Mouse (Mus musculus) heart, embryonic 14.5 days (tissue): ENCODE measurements around the gene Bhlhe23. TPM values are rescaled to one million over a fixed set of nuclear protein-coding genes. Genes with fewer than 3 reads are reported as not detected.

Source experiments
- ATAC-seq: fragments of 200-750 bp; cut with Nextera tagmentation; 2 replicates; pipeline ENCODE4 v1.8.0; 2017; ENCODE audit warnings: low read depth, moderate TSS enrichment; ENCODE audit not compliant: insufficient number of reproducible peaks, insufficient read depth, low FRiP score
- H3K27ac ChIP-seq, 2 experiments: fragments of 200-500 bp in 1 of 2; fragments of 300-500 bp in 1 of 2; sonication (generic) in 1 of 2; replicated peaks in 1 of 2; 2 replicates each; pipeline ENCODE4 v1.5.1; 2012 to 2014; ENCODE audit warnings: low read depth in 2 of 2, low read length in 2 of 2, control low read depth in 1 of 2, mild to moderate bottlenecking in 1 of 2, mixed read lengths in 1 of 2; ENCODE audit not compliant: control insufficient read depth in 1 of 2, insufficient read depth in 1 of 2
- H3K27me3 ChIP-seq: fragments of 300-500 bp; sonication (generic); 2 replicates; pipeline ENCODE4 v1.6.1; 2014; ENCODE audit warnings: mild to moderate bottlenecking, low read length, control low read depth; ENCODE audit not compliant: control insufficient read depth, insufficient read depth
- H3K36me3 ChIP-seq: fragments of 300-500 bp; sonication (generic); 2 replicates; pipeline ENCODE4 v1.6.1; 2014; ENCODE audit warnings: mild to moderate bottlenecking, control low read depth, low read length, mixed read lengths; ENCODE audit not compliant: control insufficient read depth, insufficient read depth
- H3K4me1 ChIP-seq, 2 experiments: fragments of 200-500 bp in 1 of 2; fragments of 300-500 bp in 1 of 2; sonication (generic) in 1 of 2; 2 replicates each; pipeline ENCODE4 v1.6.1; 2012 to 2014; ENCODE audit warnings: low read length in 2 of 2, control low read depth in 1 of 2, mixed read lengths in 1 of 2; ENCODE audit not compliant: control insufficient read depth in 2 of 2, insufficient read depth in 2 of 2
- H3K4me2 ChIP-seq: fragments of 300-500 bp; sonication (generic); 2 replicates; pipeline ENCODE4 v1.6.1; 2014; ENCODE audit warnings: mild to moderate bottlenecking, low read length
- H3K4me3 ChIP-seq, 2 experiments: fragments of 200-500 bp in 1 of 2; fragments of 300-500 bp in 1 of 2; sonication (generic) in 1 of 2; 2 replicates each; pipeline ENCODE4 v1.5.1; 2012 to 2014; ENCODE audit warnings: low read length in 2 of 2, mild to moderate bottlenecking in 2 of 2, control low read depth in 1 of 2, low read depth in 1 of 2, moderate library complexity in 1 of 2; ENCODE audit not compliant: control insufficient read depth in 1 of 2, insufficient read depth in 1 of 2
- H3K9ac ChIP-seq: fragments of 300-500 bp; sonication (generic); 2 replicates; pipeline ENCODE4 v1.6.1; 2014; ENCODE audit warnings: mild to moderate bottlenecking, low read length
- H3K9me3 ChIP-seq: fragments of 300-500 bp; sonication (generic); 2 replicates; pipeline ENCODE4 v1.6.1; 2016; ENCODE audit warnings: low read length, control low read depth; ENCODE audit not compliant: control insufficient read depth
- WGBS: fragments of 180-500 bp; shearing (Covaris S2); extraction: QIAGEN DNeasy Blood & Tissue Kit; methylation state at CpG from one replicate; pipeline ENCODE4 v1.1.7; 2014; 5-methylcytosine and 5-hydroxymethylcytosine counted together
- polyA plus RNA-seq: library from polyadenylated mRNA; unstranded; fragments of >200 nt; fragmentation: Nextera tagmentation; extraction: Ambion mirVana; gene quantifications from 2 replicates; pipeline ENCODE4 v1.2.1, GENCODE M21; 2014

Gene Bhlhe23
- polyA plus RNA-seq, 1 experiment from 2014 or later: not detected

GRCm38 (mm10) chr2:180735232-180735631 is 41.5 kb downstream of the Bhlhe23 start:
- Histone ChIP-seq H3K4me2 (no peak overlapping the region), H3K9ac (no peak overlapping the region), H3K27ac (no peak overlapping the region), H3K9me3 (no peaks in the 10 kb centered on the region), H3K4me1 (no peaks in the 10 kb centered on the region), H3K4me3 (no peak overlapping the region), H3K27me3 (no peaks in the 10 kb centered on the region), H3K36me3 (no peaks in the 10 kb centered on the region)
- 76% methylated on average over 7 of the region's 7 CpGs for WGBS
- ATAC-seq: no peak

GRCm38 (mm10) chr2:180731984-180732383 is 44.7 kb downstream of the Bhlhe23 start:
- Histone ChIP-seq H3K9me3 (no peaks in the 10 kb centered on the region), H3K36me3 (no peaks in the 10 kb centered on the region), H3K4me2 (no peak overlapping the region), H3K9ac (no peak overlapping the region), H3K4me3 (no peak overlapping the region), H3K4me1 (no peaks in the 10 kb centered on the region), H3K27me3 (no peaks in the 10 kb centered on the region), H3K27ac (no peak overlapping the region)
- no peak for ATAC-seq
- 78% methylated on average over 4 of the region's 6 CpGs for WGBS

GRCm38 (mm10) chr2:180731036-180731435 is 45.7 kb downstream of the Bhlhe23 start:
- H3K9ac ChIP-seq: no peak overlapping the region
- no peak overlapping the region for H3K4me2 ChIP-seq
- no peaks in the 10 kb centered on the region for H3K27me3 ChIP-seq
- WGBS: 60% methylated on average over 3 of the region's 3 CpGs
- no peak overlapping the region for H3K4me3 ChIP-seq
- no peak overlapping the region for H3K27ac ChIP-seq
- no peaks in the 10 kb centered on the region for H3K4me1 ChIP-seq
- no peaks in the 10 kb centered on the region for H3K9me3 ChIP-seq
- ATAC-seq: no peak
- H3K36me3 ChIP-seq: no peaks in the 10 kb centered on the region

- Histone ChIP-seq H3K4me2 (no peak overlapping the region), H3K9me3 (no peaks in the 10 kb centered on the region), H3K4me3 (no peak overlapping the region), H3K4me1 (peaks cover 7 to 10% of the 10 kb centered on the region in 2 experiments; a peak in 2 of 4 replicates), H3K27ac (no peak overlapping the region), H3K27me3 (no peaks in the 10 kb centered on the region), H3K36me3 (peaks cover 14% of the 10 kb centered on the region), H3K9ac (no peak overlapping the region)
- 61% methylated on average over 4 of the region's 4 CpGs for WGBS
- no peak for ATAC-seq
Observed at GRCm38 (mm10) chr2:180727613-180728021, 49.1 kb downstream of the Bhlhe23 start.

- Histone ChIP-seq H3K9ac (no peak overlapping the region), H3K27ac (no peak overlapping the region), H3K9me3 (no peaks in the 10 kb centered on the region), H3K36me3 (peaks cover 21% of the 10 kb centered on the region), H3K4me2 (no peak overlapping the region), H3K27me3 (no peaks in the 10 kb centered on the region), H3K4me3 (no peak overlapping the region), H3K4me1 (peaks cover 7 to 10% of the 10 kb centered on the region in 2 experiments; a peak in 2 of 4 replicates)
- 44% methylated on average over 6 of the region's 6 CpGs for WGBS
- no peak for ATAC-seq
Observed at GRCm38 (mm10) chr2:180726658-180727442, 49.9 kb downstream of the Bhlhe23 start.

- Histone ChIP-seq H3K4me1 (peaks cover 7 to 10% of the 10 kb centered on the region in 2 experiments; a peak in 2 of 4 replicates), H3K36me3 (peaks cover 30% of the 10 kb centered on the region), H3K9me3 (no peaks in the 10 kb centered on the region), H3K4me3 (no peak overlapping the region), H3K27ac (no peak overlapping the region), H3K27me3 (no peaks in the 10 kb centered on the region), H3K4me2 (peak overlapping the region; percentile 65; the same call in 1 of the 2 replicates), H3K9ac (no peak overlapping the region)
- no peak for ATAC-seq
- 17% methylated on average over 8 of the region's 8 CpGs for WGBS
Observed at GRCm38 (mm10) chr2:180725856-180726629, 50.7 kb downstream of the Bhlhe23 start.

GRCm38 (mm10) chr2:180725414-180725778 is 51.3 kb downstream of the Bhlhe23 start:
- H3K36me3 ChIP-seq: peaks cover 36% of the 10 kb centered on the region
- H3K4me3 ChIP-seq: peak overlapping the region; percentile 18 to 22; a peak in 2 of 4 replicates
- no peak for ATAC-seq
- H3K9me3 ChIP-seq: no peaks in the 10 kb centered on the region
- H3K9ac ChIP-seq: peak overlapping the region; percentile 54; the same call in 1 of the 2 replicates
- no peak overlapping the region for H3K27ac ChIP-seq
- peak overlapping the region; percentile 65 for H3K4me2 ChIP-seq
- H3K4me1 ChIP-seq: peaks cover 7 to 10% of the 10 kb centered on the region in 2 experiments; a peak in 2 of 4 replicates
- no peaks in the 10 kb centered on the region for H3K27me3 ChIP-seq
- 4% methylated on average over 6 of the region's 6 CpGs for WGBS
